Mouse (Mus musculus) liver, embryonic 14.5 days (tissue): ENCODE results near the gene Fa2h.

ENCODE experiments used
- CTCF ChIP-seq: IDR thresholded peaks from 2 replicates; pipeline ENCODE4 v1.5.1; 2016; ENCODE audit warnings: antibody characterized with exemption, low read depth, control low read depth
- EP300 ChIP-seq: IDR thresholded peaks from 2 replicates; pipeline ENCODE4 v1.6.1; 2016; ENCODE audit warnings: antibody characterized with exemption, low read depth

- TF ChIP-seq CTCF (no peak), EP300 (no peak)
These were observed 29.0 kb upstream of the Fa2h start for GRCm38 (mm10) chr8:111422614-111423013.
